Mouse (Mus musculus): Measurements from ENCODE around the gene Etfdh.

DNA sequence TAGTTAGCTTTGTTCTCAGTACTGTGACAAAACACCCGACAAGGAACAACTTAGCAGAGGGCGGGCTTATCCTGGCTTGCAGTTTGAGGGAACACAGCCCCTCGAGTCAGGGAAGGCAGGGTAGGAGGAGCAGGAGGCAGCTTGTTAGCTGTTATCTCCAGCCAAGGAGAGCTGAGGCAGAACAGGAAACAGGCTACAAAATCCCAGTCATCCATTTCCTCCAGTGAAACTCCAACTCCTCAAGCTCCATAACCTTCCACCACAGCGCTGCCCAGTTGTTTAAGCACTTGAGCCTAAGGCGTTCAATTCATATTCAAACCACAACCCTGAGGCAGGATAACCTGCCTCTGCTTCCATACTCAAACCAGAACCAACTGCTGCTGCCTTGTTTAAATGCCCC is 45.3 kb upstream of the Etfdh start:
- no peak for TF ChIP-seq CTCF (IDR thresholded peaks at IDR 0.05; ENCODE audit: extremely low read depth, insufficient read depth, low read length)
- no peak for TF ChIP-seq POLR2A (IDR thresholded peaks at IDR 0.05; ENCODE audit: extremely low read depth, insufficient read depth, low read length)

Measured in cortical plate, adult 2 months (tissue).